Mouse (Mus musculus) macrophage (primary cell): ENCODE measurements around the gene Prrt3. TPM values are rescaled to one million over a fixed set of nuclear protein-coding genes. Genes with fewer than 3 reads are reported as not detected.

Source experiments
- H3K27ac ChIP-seq: fragments of 350-480 bp; formaldehyde crosslinking; 2 replicates; pipeline ENCODE4 v1.9.0; 2021
- H3K36me3 ChIP-seq: fragments of 350-480 bp; formaldehyde crosslinking; 2 replicates; pipeline ENCODE4 v1.9.0; 2021; ENCODE audit errors: inconsistent target
- H3K4me3 ChIP-seq: fragments of 350-480 bp; formaldehyde crosslinking; 2 replicates; pipeline ENCODE4 v1.9.0; 2021; ENCODE audit errors: inconsistent target
- H3K79me2 ChIP-seq: fragments of 350-480 bp; formaldehyde crosslinking; 2 replicates; pipeline ENCODE4 v1.9.0; 2021; ENCODE audit errors: inconsistent target
- WGBS: methylation state at CpG from one replicate; pipeline ENCODE4 v1.1.7; 2026; ENCODE audit warnings: inconsistent platforms; ENCODE audit not compliant: missing documents; 5-methylcytosine and 5-hydroxymethylcytosine counted together
- polyA plus RNA-seq: library from polyadenylated mRNA; stranded (reverse); fragments of 250-400 nt; gene quantifications from 3 replicates; pipeline ENCODE4 v1.2.4, GENCODE M21; 2018; ENCODE audit warnings: inconsistent platforms

Gene Prrt3
- polyA plus RNA-seq, 1 experiment from 2014 or later: not detected

DNA sequence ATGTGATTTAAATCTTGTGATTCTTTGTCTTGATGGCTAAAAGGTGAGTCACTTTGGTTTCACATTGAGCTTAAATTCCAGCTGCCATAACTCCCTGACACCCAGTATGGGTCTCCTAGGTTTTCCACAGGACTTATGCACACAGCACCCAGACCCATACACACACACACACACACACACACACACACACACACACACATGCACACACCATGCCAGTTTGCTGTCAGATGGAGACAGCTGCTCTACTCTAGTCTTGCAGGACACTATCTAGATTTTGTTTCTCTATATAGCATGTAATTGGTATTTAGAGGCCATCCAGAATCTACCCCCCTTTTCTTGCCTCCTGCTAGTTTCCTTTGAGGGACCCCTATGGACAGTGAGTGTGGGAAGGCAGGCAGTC lies 5.4 kb upstream of the Prrt3 start:
- no peak overlapping the region for H3K4me3 ChIP-seq
- H3K36me3 ChIP-seq: no peaks in the 10 kb centered on the region
- H3K27ac ChIP-seq: no peak overlapping the region
- no peaks in the 10 kb centered on the region for H3K79me2 ChIP-seq

DNA sequence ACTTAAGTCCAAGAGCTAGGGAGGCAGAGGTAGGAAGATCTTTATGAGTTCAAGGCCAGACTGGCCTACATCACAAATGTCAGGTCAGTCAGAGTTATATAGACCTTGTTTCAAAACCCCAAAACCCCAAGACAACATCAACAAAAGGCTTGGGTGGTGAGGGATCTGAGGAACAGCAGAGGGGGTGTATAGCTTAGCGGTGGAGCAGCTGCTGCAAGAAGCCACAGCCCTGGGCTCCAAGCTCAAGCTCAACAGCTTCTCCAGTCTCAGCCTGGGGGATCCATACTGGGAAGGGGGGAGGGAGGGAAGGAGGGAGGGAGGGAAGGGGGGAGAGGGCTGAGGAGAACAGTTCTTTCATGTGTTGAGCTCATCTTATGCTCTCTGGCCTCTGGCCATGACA lies 4.0 kb upstream of the Prrt3 start:
- H3K79me2 ChIP-seq: no peaks in the 10 kb centered on the region
- H3K4me3 ChIP-seq: no peak overlapping the region
- no peaks in the 10 kb centered on the region for H3K36me3 ChIP-seq
- no CpG with 5 or more reads among the region's 1 CpGs for WGBS
- H3K27ac ChIP-seq: no peak overlapping the region

DNA sequence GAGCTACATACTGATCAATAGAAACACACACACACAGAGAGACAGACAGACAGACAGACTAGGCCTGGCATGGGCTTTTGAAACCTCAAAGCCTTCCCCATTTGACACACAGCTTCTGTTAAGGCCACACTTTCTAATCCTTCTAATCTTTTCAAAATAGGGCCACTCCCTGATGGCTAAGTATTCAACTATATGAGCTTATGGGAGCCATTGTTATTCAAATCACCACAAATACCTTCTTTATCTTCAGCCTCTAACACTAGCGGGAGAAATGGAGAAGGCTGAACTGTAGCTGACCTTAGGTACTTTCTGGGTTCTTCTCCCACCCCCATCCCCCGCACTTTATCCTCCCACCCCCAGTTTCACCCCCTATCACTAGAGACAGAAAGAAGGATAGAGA lies 1.1 kb upstream of the Prrt3 start:
- WGBS: 100% methylated on average over 1 of the region's 2 CpGs
- Histone ChIP-seq H3K79me2 (no peaks in the 10 kb centered on the region), H3K27ac (no peak overlapping the region), H3K36me3 (no peaks in the 10 kb centered on the region), H3K4me3 (no peak overlapping the region)

DNA sequence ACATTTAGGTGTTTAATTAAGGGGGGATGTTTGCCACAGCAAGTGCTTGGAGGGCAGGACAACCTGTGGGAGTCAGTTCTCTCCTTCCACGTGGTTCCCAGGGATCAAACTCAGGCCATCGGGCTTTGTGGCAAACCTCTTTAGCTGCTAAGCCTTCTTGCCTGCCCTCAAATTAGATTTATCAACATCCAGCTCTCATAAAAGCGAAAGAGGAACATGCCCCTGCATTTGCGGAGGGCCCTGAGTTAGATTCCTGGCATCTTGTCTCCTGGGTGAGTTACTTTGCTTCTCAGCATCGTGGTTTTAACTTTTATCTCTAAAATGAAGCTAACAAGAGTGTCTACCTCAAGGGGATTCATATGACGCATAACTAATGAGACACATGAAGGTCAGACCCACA lies 2.4 kb downstream of the Prrt3 start:
- WGBS: 45% methylated on average over 6 of the region's 6 CpGs
- H3K79me2 ChIP-seq: no peaks in the 10 kb centered on the region
- H3K27ac ChIP-seq: no peak overlapping the region
- H3K36me3 ChIP-seq: no peaks in the 10 kb centered on the region
- H3K4me3 ChIP-seq: no peak overlapping the region

DNA sequence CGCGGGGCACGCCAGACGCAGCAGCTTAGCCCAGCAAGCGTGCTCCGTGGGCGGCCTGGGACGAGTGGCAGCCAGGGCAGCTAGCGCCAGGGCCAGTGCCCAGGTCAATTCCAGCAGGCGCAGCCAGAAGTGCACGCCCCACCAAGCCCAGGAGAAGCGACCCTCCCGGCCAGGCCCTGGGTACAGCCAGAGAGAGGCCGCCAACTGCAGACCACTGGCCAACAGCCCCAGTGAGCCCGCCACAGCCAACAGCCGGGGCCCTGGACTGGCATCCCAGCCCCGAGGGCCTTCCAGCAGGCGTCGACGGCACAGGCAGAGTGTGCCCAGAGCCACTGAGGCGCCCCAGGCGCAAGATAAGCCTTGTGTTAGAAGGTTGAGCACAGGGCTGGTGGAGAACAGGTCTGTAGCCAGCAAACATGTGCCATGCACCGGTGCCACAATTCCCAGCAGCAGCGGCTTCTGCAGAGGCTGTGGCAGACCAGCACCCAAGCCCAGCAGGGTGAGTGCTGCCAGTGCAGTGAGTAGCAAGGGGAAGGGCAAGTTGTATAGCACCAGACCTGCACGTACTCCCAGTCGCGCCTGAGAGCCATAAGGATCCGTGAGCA lies 6.6 kb downstream of the Prrt3 start:
- Histone ChIP-seq H3K79me2 (no peaks in the 10 kb centered on the region), H3K4me3 (no peak overlapping the region), H3K36me3 (no peaks in the 10 kb centered on the region; the same call in 1 of the 2 replicates), H3K27ac (no peak overlapping the region)
- WGBS: 73% methylated on average over 27 of the region's 28 CpGs

DNA sequence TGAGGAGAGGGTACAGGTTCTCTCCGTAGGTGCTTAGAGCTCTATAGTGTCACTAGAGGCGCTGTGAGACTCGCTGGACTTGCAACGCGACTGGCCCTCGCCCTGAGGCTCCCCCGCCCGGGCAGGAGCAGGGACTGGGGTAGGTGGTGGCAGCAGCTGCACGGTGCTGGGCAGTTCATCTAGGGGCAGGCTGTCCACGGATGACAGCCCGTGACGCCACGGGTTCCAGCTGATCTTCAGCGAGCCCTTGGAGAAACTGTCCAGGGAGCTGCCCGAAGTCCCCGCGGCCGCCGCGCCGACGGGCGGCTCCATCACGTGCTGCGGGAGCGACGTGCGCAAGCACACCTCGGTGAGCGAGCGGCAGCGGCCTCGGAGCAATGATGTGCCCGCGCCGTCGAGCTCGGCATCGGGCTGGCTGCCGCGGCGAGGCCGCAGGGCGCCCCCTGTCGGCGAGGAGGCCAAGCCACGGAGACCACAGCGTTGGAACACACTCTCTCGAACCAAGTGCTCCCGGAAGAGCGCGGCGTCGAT lies 7.4 kb downstream of the Prrt3 start:
- 4% methylated on average over 54 of the region's 54 CpGs for WGBS
- H3K36me3 ChIP-seq: no peaks in the 10 kb centered on the region; the same call in 1 of the 2 replicates
- H3K79me2 ChIP-seq: no peaks in the 10 kb centered on the region
- H3K27ac ChIP-seq: no peak overlapping the region
- H3K4me3 ChIP-seq: no peak overlapping the region

DNA sequence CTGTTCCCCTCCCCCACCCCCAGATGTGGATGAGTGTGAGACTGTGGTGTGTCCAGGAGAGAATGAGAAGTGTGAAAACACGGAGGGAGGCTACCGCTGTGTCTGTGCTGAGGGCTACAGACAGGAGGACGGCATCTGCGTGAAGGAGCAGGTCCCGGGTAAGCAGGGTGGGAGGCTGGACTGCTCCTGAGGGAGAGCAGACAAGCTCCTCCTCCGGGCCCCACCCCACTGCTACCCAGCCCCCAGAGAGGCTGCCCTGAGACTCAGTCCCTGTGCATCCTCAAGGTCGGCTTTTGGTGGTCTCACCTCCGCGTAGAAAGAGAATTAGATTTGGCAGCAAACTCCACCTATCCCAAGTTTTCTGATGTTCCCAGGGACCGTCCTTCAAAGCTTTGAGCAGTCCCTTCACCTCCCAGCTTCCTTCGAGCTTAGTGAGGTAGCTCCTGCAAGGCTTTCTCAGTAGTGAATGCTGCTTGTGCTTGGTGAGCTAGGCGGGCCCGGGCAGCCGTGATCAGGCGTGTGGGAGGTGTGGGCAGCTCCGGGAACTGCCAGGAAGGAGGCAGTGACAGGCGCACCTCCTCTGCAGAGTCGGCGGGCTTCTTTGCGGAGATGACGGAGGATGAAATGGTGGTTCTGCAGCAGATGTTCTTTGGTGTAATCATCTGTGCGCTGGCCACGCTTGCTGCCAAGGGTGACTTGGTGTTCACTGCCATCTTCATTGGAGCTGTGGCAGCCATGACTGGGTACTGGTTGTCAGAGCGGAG lies 9.4 kb downstream of the Prrt3 start:
- Histone ChIP-seq H3K79me2 (no peaks in the 10 kb centered on the region), H3K27ac (no peak overlapping the region), H3K36me3 (no peaks in the 10 kb centered on the region; the same call in 1 of the 2 replicates), H3K4me3 (no peak overlapping the region)
- 93% methylated on average over 15 of the region's 24 CpGs for WGBS

DNA sequence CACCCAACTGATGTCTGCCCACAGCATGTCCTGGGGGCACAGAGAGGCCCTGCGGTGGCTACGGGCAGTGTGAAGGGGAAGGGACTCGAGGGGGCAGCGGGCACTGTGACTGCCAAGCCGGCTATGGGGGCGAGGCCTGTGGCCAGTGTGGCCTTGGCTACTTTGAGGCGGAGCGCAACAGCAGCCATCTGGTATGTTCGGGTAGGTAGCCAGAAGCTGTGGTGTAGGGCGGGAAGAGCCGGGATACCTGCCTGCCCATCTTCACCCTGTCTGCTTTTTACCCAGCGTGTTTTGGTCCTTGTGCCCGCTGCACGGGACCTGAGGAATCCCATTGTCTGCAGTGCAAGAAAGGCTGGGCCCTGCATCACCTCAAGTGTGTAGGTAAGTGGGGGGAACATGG lies 12.3 kb downstream of the Prrt3 start:
- 94% methylated on average over 14 of the region's 14 CpGs for WGBS
- Histone ChIP-seq H3K4me3 (no peak overlapping the region), H3K36me3 (no peaks in the 10 kb centered on the region; the same call in 1 of the 2 replicates), H3K27ac (no peak overlapping the region), H3K79me2 (no peaks in the 10 kb centered on the region)

DNA sequence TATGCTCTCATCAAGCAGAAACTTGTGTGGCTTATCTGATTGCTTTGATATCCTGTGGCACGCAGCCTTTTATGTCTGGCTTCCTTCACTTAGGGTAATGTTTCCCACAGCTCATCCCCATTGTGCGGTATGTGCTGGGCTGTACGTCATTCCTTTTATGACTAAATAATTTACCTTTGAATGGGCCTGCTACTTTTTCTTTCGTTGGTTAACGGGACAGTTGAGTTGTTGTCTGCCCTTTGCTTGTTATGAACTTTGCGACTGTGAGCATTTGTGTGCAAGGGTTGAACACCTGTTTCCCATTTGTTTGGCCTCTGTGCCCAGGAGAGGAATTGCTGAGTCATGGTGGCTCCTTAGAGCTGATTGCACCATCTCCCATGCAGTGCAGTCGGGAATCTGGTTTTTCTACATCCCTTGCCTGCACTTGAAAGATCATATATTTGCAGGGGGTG lies 14.6 kb downstream of the Prrt3 start:
- Histone ChIP-seq H3K36me3 (no peaks in the 10 kb centered on the region; the same call in 1 of the 2 replicates), H3K4me3 (no peak overlapping the region), H3K27ac (no peak overlapping the region), H3K79me2 (no peaks in the 10 kb centered on the region; the same call in 1 of the 2 replicates)
- WGBS: 23% methylated on average over 7 of the region's 7 CpGs

DNA sequence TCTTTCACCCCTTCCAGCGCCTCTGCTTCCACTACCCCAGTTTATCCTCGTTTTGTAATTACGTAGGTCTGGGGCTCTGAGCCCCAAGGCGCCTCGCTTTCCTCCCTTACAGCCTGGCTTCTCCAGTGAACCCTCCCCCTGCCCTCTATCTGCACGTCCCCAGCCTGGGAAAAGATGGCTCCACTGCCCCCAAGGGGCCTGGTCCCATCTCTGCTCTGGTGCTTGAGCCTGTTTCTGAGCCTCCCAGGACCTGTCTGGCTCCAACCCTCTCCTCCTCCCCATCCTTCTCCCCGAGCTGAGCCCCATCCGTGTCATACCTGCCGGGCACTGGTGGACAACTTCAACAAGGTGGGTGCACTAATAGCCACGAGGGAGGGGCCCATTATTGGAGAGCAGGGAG lies 18.0 kb downstream of the Prrt3 start:
- H3K27ac ChIP-seq: peak overlapping the region; percentile 75
- WGBS: 22% methylated on average over 10 of the region's 10 CpGs
- H3K36me3 ChIP-seq: no peaks in the 10 kb centered on the region
- H3K79me2 ChIP-seq: no peaks in the 10 kb centered on the region; the same call in 1 of the 2 replicates
- peak overlapping the region; percentile 73 for H3K4me3 ChIP-seq

DNA sequence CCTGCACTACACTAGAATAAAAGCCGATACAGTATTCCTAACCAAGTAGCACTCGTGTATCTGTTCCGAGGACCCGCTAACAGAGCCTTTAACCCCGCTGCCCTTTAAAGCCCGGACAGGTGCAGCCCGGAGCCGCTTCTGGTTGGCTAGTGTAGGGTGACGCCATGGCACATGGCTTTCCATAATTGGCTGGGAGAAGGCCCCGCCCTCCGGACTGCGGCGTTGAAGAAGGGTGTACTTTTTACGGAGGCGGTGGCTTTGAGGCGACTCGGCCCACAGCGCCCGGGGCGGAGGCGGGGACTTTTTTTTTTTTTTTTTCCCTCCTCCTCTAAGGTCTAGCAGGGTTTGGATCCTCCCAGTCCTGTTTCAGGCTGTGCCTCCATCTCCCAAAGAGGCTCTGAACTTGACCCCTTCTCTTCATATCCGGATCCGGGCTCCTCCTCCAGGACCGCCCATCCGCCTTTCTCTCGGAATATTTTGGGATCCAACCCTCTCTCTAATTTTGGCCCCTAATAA lies 18.6 kb downstream of the Prrt3 start, which contains the start of gene Creld1:
Gene Creld1 (plus strand): TSS at position 198 of the 516 bp plus-strand sequence.
- H3K4me3 ChIP-seq: peak within 1 kb of the TSS; percentile 73
- peak within 1 kb of the TSS; percentile 75 for H3K27ac ChIP-seq
- H3K36me3 ChIP-seq: no peaks in the 10 kb centered on the region
- WGBS: under 1% methylated on average over 26 of the region's 26 CpGs
- no peaks in the 10 kb centered on the region; the same call in 1 of the 2 replicates for H3K79me2 ChIP-seq

DNA sequence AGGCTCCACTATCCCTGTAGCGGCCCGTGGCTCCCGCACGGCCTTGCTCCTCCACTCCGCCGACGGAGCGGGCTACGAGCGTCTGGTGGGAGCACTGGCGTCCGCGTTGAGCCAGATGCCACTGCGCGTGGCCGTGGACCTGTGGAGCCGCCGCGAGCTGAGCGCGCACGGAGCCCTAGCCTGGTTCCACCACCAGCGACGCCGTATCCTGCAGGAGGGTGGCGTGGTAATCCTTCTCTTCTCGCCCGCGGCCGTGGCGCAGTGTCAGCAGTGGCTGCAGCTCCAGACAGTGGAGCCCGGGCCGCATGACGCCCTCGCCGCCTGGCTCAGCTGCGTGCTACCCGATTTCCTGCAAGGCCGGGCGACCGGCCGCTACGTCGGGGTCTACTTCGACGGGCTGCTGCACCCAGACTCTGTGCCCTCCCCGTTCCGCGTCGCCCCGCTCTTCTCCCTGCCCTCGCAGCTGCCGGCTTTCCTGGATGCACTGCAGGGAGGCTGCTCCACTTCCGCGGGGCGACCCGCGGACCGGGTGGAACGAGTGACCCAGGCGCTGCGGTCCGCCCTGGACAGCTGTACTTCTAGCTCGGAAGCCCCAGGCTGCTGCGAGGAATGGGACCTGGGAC lies 19.1 kb downstream of the Prrt3 start:
- H3K79me2 ChIP-seq: no peaks in the 10 kb centered on the region; the same call in 1 of the 2 replicates
- WGBS: 4% methylated on average over 61 of the region's 65 CpGs
- H3K36me3 ChIP-seq: no peaks in the 10 kb centered on the region
- peak overlapping the region; percentile 75 for H3K27ac ChIP-seq
- H3K4me3 ChIP-seq: peak overlapping the region; percentile 73

DNA sequence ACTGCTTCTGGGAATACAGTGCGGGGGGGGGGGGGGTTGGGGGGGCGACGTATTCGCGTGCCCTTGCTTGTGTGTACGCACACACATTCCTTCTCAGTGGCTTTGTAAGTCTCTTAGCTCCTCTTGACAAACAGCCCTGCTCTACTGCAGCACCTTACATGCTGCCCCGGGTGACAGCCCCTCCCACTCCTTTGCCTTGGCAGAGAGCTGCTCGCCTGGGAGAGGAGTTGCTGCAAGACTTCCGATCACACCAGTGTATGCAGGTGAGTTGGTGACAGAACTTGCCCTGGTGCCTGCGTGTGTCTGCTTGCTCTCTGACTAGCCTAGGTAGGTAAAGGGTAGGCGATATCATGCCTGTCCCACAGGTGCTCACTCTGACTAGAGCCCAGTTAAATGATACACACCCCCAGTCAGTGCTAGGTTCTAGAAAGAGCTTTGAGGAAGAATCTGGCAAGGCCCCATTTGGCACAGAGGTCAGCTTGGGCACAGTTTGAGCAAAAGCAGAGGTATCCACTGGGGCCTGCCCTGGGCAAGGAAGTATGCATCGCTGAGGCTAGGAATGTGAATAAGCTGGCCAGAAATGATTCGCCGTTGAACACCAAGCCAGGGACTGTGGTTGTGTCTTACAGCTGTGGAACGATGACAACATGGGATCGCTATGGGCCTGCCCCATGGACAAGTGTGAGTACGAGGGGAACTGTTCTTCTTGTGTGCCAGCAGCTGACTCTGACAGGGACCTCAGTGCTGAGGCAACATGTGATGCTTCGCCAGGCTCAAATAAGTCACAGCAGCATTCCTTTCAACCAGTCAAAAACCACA lies 21.0 kb downstream of the Prrt3 start:
- 93% methylated on average over 18 of the region's 18 CpGs for WGBS
- Histone ChIP-seq H3K4me3 (no peak overlapping the region), H3K27ac (no peak overlapping the region), H3K36me3 (no peaks in the 10 kb centered on the region), H3K79me2 (no peaks in the 10 kb centered on the region; the same call in 1 of the 2 replicates)

DNA sequence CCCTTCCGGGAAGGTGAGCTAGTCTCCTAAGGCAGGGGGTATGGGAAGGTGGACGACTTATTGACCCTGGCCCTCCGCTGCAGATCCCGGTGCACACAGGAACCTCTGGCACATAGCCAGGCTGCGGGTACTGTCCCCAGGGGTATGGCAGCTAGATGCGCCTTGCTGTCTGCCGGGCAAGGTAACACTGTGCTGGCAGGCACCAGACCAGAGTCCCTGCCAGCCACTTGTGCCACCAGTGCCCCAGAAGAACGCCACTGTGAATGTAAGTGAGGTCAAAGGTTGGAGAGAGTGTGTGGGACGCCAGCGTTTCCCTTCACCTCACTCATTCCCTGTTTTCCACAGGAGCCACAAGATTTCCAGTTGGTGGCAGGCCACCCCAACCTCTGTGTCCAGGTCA lies 22.8 kb downstream of the Prrt3 start:
- no peaks in the 10 kb centered on the region for H3K36me3 ChIP-seq
- no peak overlapping the region for H3K27ac ChIP-seq
- no peak overlapping the region for H3K4me3 ChIP-seq
- 96% methylated on average over 10 of the region's 10 CpGs for WGBS
- H3K79me2 ChIP-seq: no peaks in the 10 kb centered on the region; the same call in 1 of the 2 replicates
